Mouse (Mus musculus) cortical plate, adult 2 months (tissue): ENCODE results near the gene St8sia1.

Experiments used
- CTCF ChIP-seq: fragments of 200-500 bp; IDR thresholded peaks from 2 replicates; pipeline ENCODE4 v1.5.1; 2011; ENCODE audit warnings: mild to moderate bottlenecking, control low read depth, low read length; ENCODE audit not compliant: insufficient read depth; ENCODE audit errors: extremely low read depth
- POLR2A ChIP-seq: fragments of 200-500 bp; IDR thresholded peaks from 2 replicates; pipeline ENCODE4 v1.6.1; 2011; ENCODE audit warnings: mild to moderate bottlenecking, low read length, control low read depth; ENCODE audit not compliant: insufficient read depth; ENCODE audit errors: extremely low read depth

GRCm38 (mm10) chr6:142869715-142870422, 94.4 kb downstream of the St8sia1 start:
- TF ChIP-seq CTCF (no peak), POLR2A (no peak)
